Mouse (Mus musculus) cerebellum, postnatal 10 days (tissue): Measurements from ENCODE around the gene Arhgdib.
"Not testable (repeated sequence)": the region's sequence is repeated elsewhere in the genome, so short reads cannot be mapped to it uniquely, and the experiment has no call there.

ENCODE experiments used
- DNase-seq, 2 experiments: peaks; one replicate each; pipeline ENCODE4 v3.0.0; 2021; ENCODE audit warnings: mixed read lengths in 2 of 2

Gene Arhgdib

DNA sequence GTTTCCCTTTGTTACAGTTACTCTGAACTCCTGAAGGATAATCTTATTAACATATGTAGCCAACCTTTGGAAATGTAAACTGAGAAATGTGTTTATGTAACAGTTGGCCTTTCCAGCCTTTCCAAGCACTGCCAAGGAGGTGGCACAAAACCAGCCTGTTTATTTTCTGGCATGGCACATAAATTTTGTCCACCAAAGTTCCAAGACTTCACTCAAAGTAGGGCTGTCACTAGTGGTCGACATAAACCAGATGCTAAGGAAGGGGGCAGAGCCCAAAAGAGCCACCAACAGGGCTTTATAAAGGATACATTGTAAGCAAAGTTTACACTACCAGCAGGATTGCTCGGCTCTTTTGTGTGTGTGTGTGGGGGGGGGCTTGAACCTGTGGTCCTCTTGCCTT, 23.8 kb downstream of the Arhgdib start:
- no peak for DNase-seq

- peak in 1 of 2 experiments; percentile 30 for DNase-seq
These were observed 25.8 kb downstream of the Arhgdib start for GRCm38 (mm10) chr6:136915721-136916395.

GRCm38 (mm10) chr6:136914234-136914633, 27.5 kb downstream of the Arhgdib start:
- no peak for DNase-seq

DNA sequence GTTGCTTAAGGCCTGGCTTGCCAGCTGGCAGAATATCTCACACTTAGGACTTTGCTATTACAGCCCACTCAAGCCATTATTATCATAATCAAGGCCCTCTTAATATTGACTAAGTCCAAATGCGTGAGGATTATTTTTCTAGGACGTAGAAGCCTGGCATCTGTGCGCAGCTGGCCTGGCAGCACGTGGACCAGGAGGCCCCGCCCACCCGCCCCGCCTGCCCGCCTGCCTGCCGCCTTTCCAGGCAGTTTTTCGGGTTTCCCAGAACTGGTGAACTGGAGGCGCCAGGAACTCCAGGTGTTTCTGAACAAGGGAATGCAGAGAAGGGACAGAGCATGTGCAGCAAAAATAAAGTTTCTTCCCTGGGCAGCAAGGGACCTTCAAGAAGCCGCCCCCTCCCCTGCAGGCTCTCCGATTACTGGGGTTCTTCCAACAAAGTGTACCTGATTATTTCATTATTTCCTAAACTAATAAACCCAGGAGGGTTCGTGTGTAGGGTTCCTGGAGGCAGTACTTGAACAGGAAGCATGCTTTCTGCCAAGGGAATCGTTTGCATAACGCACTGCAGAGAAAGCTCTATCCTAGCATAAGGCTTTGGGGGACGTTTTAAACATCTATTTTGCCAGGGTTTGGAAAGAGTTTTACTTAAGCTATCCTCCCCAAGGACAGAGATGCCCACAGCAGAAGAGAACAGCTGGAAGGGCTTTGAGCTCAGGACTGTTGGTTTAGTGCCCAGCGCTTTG, 28.1 kb downstream of the Arhgdib start:
- DNase-seq, result no peak

GRCm38 (mm10) chr6:136912751-136913265, 28.9 kb downstream of the Arhgdib start:
- no peak for DNase-seq

DNA sequence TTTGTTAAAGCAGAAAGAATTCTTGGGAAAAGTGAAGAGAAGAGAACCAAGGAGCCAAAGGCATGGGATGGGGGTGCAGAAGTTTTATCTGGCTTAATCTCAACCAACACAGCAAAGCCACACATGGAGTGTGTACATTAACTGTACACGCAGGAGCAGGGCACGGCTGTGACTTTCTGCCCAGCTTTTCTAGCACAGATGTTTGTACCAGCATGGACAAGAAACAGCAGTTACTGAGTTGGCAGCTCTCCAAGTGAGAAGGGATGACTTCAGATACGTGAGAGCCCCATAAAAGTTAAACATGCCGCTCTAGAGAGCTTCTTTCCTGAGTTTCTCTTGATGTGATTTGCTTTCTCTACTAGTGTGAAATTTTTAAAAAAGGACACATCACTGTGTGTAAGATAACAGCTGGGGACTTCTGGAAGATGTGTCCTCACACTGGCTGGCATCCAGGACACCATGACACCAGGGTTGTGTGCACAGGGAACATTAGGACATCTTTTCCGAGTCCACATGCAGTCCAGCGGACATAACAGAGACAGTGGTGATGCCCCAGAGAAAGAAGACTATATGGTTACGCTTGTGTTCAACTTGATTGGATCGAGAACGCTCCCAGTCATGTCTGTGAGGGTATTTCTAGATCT, 31.3 kb downstream of the Arhgdib start:
- no peak for DNase-seq

DNA sequence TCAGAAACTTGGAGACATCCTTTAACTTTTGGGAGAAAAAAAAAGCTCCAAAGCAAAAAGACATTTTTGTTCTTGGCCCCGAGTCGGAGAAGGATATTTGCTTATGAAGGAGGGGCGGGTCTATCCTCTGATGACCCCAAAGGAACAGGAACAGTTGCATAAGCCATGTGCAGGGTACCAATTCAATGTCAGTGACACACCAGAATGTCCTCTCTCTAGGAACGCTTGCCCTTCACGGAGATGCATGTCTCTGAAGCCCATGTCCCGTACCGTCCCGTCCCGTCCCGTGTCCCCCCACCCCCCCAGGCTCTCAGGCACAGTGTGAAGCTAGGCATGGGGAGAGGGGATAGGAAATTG, 34.8 kb downstream of the Arhgdib start:
- DNase-seq, result no peak

DNA sequence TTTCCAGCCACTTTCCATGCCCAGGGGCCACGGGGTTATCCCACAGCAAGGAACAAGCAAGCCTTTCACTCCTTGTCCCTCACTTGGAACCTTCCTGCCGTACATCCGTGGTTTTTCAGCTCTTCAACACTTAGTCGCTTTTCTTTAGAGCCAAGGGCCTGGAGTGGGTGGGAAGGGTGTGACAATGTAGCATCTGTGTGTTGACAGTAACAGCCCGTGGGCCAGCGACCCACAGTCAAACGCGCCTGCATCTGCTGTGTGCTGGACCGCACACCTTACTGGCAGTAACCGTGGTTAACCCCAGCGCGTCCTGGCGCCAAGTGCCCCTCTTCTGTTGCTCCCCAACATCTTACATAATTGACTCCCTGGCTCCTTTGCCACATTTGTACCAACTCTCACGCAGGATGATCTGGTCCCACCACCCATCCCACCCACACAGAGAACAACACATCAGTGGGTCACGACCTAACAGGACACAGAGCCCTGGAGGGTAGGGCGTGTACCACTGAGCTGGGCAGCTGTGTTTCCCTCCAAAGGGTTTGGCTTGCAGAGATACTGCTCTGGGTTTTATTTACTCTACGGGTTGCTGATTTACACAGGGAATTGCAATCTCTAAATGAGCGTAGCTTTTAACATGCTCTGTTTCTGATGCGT, 35.3 kb downstream of the Arhgdib start:
- no peak for DNase-seq

DNA sequence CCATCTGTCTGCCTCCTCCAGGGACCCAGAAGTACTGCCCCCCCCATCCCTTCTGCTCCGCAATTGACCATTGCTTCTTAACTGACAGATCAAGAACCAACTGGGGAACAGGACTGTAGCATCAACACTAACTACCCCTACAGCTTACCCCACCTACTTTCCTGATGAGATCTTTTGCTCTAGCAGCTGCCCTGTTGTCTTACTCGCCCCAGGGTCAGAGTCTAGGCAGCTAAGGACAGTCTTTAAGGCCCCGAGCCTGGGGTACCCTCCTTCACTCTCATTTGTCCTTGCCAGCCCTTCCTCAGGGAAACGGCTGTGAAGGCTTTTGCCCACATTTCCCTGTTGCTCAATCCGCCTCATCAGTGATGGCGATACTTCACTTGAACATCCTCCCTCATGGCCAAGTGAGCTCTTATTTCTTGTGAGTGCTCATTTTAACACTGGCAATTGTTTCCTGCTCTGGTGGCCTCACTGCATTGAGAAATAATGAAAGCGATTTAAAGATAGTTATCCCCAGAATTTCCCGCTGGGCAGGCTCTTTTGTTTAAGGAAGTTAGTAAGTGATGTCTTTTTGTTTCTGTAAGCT, 37.7 kb downstream of the Arhgdib start:
- no peak for DNase-seq

- no peak for DNase-seq
These were observed 39.2 kb downstream of the Arhgdib start for GRCm38 (mm10) chr6:136902527-136902926.

DNA sequence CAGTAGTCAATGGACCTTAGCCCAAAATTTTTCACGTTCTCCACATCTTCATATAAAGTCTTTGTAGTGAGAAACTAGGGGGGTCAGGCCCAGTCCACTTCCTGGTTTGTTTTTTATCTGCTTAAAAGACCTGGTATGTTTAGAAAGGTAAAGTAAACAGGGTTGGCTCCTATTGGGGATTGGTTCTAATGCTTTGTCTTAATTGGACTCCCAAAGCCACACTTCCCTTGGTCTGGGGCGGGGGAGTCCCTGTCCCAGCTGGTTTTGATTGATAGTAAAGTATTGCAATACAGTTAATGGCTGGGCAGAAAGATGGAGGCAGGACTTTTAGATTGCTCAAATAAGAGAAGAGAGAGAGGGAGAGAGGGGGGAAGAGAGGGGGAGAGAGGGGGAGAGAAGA, 40.7 kb downstream of the Arhgdib start:
- no peak for DNase-seq

DNA sequence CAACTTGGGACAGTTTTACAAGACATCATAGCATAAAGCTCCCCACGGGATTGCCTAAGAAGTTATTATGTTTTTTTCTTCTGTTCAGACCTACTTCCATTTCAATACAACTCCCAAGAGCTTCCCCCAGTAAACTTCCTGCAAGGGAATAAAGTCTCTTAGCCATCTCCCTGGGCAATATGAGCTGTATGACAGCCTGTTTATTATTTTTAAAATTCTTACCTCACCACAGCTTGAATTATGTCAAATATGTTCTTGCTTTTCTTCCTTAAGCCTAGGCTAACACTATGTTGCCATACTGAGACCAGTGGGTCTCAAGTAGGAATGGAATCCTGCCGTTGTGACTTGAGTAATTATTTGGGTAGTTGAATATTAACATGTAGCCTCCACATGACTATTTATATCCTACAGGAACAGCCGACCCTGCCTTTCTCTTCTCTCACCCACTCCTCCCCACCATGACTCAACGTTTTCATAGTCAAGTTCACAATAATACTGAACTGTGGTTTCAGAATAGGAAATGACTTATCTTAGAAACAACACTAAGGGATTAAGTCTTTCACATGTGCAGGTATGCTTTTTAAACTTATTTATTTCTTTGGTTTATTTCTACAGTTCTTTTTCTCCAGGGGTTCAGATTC, 41.2 kb downstream of the Arhgdib start:
- DNase-seq, result no peak

DNA sequence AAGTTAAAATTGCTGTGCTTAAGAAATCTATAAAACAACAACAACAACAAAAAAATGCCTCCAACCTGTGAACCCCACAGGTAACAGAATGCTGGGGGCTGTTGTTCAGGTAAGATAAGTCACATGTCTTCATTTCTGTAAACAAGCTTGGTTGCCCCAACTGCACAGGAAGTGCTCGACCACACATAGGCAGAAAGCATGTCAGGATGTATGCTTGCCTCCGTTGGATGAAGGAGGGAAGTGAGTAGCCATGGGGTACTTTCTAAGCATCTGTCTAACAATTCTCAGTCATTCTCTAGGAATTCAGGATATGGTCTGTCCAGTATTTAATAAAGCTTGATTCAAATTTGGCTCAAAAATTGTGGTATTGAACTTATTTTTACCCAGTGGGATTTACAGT, 42.7 kb downstream of the Arhgdib start:
- no peak for DNase-seq

- DNase-seq, result no peak
These were observed 43.5 kb downstream of the Arhgdib start for GRCm38 (mm10) chr6:136898222-136898621.

GRCm38 (mm10) chr6:136897789-136898188, 43.9 kb downstream of the Arhgdib start:
- no peak for DNase-seq

DNA sequence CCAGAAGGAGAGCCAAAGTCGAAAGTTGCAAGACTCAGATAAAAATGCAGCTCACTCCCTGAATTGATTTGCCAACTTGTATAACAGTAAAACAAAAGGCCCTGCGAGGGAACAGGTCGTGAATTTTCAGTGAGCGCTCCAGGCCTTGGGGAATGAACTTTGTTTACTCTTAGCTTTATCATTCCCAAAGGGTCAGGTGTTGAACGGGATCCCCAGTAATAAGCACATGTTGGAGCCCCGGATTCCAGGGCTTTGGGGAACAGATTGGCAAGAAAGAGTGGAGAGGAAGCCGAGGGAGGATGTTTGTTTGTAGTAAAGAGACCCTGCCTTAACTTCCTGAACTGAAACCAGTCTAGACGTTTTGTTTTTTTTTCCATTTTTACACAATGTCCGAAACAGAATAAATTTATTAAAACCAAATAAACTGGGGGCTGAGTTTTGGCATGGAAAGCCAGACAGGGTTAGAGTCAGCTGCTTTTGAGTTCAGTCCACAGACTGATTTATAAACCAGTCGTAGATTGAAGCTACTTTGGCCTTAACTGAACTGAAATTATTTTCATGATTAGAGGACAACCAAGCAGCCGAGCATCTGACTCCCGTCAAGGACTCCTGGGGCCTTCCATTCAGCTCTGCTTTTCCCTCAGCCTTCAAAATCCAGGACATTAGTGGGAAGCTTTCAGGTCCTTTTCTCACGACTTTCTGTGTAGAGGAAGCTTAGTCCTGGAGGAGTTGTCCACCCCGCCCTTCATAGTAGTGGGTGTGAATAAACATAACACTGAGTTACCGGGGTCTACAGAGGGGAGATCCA, 47.0 kb downstream of the Arhgdib start:
- DNase-seq, result no peak

DNA sequence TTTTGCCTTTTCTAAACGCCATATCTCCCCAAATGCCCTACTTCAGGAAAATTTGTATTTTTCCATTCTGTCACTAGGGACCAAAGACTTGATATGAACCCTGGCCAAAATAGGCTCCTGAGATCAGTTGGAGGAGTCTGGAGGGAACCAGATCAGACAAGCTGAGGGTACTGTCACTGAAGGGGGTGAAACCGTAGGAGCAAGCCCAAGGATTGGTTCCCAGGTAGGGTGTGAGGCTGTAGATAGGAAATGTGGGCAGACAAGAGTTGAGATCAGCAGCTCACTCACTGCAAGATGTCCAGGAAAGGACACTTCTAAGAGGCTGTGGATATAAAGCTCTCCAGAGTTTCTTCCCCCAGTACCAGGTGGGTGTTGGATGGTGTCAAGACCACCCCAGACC, 49.7 kb downstream of the Arhgdib start:
- DNase-seq, result no peak

GRCm38 (mm10) chr6:136889554-136889953, 52.1 kb downstream of the Arhgdib start:
- no peak for DNase-seq

- no peak for DNase-seq
These were observed 52.6 kb downstream of the Arhgdib start for GRCm38 (mm10) chr6:136889067-136889466.

DNA sequence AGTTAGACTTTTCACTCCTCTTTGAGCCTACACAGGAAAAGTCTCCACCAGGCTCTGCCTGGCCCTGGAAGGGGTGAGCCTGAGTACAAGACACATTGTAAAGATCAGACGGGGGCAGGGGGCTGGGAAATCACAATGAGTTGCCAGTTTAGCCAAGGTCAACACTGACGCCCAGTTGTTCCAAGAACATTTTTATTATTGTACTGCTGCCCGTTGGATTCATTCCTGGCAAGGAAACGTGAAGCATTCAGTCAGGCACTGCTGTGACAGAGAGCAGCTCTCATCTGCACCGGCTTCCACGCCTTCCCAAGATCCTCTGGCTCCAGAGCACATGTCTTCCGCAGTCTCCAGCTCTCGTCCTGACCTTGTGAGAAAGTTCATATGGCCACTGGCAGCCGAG, 53.8 kb downstream of the Arhgdib start:
- peak in 1 of 2 experiments; percentile 8 for DNase-seq

DNA sequence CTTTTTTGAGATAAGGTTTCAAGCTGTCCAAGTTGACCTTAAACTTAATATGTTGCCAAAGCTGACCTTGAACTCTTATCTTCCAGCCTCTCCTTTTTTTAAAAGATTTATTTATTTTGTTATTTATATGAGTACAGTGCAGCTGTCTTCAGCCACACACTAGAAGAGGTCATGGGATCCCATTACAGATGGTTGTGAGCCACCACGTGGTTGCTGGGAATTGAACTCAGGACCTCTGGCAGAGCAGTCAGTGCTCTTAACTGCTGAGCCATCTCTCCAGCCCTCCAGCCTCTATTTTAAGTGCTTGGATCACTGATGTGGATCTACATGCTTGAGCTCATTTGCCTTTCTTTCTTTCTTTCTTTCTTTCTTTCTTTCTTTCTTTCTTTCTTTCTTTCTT, 56.9 kb downstream of the Arhgdib start:
- not testable (repeated sequence) for DNase-seq

DNA sequence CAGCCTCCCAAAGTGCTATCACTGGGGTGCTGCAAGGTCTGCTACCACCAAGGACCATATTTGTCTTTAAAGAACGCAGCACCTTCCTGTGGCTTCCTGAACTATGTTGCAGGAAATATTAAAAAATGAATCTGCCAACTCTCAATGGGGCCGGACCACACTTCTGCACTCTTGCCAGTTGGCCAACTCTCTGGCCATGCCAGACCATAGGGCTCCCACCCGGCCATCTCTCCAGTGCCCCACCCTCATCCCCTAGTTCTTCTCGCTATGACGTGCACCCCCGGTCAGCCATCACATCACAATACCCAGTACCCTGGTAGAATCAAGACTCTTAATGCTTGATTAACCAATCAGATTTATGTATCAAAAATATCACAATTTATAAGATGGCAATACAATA, 57.7 kb downstream of the Arhgdib start:
- DNase-seq, result no peak
